Mouse (Mus musculus): ENCODE results near the gene Chchd6.
A peak's percentile ranks its signal among the peaks of the same experiment; 100 is the strongest.

Chchd6 gene

DNA sequence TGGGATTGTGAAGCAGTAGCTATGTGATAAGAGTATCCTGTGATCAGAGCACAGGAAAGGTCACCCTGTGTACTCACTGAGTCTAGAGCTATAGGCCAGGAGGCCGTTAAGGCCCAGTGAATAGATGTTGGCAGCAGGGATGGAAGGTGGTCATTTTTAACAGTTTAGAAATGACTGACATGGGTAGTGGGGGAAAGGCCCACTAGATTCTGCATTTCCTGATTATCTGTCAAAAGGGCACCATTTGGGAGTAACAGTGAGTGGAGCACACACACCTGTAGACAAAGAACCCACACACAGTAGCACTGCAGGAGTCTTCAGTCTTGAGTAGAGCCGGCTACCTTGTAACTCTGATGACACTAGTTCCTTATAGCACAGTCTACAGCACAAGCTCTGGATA lies 141.0 kb downstream of the Chchd6 start:
- DNase-seq (ENCODE audit: low read depth, low spot score) = no peak

DNA sequence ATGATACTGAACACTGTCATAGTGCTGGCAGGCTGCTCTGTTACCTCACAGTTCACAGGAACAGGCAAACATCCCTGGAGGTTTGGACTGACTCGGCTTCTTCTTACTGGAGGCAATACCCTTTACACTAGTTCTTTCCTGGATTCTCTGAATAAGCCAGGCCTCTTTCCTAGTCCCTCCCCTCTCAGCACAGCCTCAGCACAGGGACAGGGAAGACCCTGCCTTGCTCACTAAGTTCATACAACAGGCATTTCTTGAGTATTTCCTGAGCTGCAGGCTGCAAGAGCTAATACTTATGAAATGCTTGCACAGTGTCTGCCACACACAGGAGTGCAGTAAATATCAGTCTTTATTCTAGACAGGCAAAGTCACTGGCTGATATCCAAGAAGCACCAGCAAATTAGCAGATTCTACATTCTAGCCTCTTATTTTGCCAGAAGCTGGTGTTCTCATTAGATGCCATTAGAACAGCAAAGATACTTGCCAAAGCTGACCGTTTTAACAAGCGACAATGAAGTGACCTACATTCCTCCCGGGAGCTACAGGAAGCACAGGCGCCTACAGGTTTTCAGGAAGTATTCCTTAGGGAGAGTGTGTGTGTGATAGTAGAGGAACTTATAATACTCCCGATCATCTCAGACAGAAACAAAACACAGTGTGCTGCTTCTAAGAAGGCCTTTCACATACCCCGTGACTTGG lies 142.3 kb downstream of the Chchd6 start:
- no peak for DNase-seq (ENCODE audit: low read depth, low spot score)

DNA sequence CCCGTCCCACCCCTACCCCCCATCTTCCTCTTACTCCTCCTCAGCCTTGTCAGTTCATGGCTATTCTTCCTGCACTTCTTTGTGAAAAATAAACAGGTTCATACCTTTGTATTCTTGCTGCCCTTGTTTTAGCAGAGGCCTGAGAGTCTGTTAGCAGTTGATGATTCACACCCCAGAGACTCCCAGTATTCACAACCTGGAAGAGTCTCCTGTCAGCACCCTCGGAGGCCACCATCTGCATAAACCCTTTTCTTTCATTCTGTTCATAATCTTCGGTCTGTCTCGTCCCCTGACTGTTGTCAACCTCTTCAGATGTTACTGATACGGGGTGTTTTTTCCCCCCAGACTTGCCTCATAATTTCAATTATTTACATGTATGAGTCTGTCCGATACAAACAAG lies 143.1 kb downstream of the Chchd6 start:
- DNase-seq (ENCODE audit: low read depth, low spot score) = no peak

DNA sequence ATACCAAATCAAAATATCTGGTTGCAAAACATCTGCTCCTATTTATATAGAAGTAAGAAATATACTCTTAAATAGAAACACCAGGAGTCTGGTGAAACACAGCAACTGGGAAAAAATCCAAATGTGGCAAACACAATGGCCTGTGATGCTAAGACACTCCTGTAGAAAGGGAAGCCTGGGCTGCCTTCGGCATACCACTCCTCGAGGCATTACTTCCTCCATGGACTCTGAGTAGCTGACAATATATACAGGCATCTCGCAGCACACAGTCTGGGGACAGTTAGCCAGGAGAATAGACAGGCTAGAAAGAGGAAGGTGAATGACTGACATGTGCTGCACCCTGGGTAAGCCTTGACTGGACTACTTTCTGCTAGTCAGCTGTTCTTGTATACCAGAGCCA lies 146.7 kb downstream of the Chchd6 start:
- no peak for DNase-seq (ENCODE audit: low read depth, low spot score)

DNA sequence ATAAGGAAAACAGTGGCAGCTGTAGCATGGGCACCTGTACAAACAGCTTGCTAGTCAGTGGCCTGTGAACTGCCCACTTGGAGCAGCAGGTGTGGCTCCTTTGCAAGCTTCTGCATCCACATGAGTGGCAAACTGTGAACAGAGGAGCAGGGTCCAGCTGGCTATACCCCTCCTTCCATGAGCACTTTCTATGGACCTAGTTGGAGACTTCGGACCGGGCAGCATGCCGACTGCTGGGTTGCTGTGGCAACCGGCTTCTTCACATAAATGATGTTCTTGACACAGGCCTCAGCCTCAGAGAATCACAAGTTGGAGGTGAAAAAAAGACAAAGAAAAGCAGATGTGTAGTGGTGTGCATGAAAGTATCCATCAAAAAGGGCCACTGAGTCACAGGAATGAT lies 154.8 kb downstream of the Chchd6 start:
- no peak for DNase-seq (ENCODE audit: low read depth, low spot score)

DNA sequence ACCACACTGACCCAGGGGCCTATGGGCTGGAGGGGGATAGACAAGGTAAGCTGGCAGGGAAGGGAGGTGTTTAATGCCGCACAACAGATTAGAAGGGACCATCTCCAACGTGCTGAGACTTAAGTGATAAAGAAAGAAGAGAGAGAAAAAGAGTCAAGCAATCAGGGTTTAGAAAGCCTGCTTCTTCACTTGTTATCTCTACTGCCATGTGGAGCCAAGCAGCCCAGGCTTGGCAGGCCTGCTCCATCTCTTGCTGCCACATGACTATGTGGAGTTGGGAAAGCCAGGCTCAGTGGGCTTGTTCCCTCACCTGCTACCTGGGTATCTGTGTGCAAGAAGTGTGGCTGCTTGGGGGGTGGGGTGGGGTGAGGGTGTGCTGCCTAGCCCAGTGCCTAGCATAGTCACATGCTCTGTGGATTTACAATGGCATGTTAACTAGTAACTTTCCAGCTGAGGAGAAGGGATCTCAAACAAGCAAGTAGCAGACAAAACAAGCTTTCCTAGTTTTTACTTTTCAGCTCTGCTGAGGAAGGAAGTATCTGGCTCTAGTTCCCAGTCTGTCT lies 163.5 kb downstream of the Chchd6 start:
- no peak for DNase-seq (ENCODE audit: low read depth, low spot score)

DNA sequence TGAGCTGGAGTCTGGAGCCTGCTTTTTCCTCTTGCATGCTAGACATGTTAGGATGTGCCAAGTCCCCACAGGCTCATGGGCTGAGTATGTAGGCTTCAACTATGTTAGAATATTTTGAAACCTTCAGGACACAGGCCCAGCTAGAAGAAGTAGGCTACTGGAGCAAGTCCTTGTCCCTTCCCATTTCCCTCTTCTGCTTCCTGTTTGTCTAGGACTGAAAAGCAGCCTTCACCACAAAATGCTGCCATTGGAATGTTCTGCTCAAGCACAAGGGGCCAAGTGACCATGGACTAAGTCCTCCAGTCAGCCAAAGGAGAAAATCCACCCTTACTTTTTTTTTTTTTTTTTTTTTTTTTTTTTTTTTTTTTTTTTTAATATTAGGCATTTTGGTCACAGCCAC lies 164.7 kb downstream of the Chchd6 start:
- no peak for DNase-seq (ENCODE audit: low read depth, low spot score)

DNA sequence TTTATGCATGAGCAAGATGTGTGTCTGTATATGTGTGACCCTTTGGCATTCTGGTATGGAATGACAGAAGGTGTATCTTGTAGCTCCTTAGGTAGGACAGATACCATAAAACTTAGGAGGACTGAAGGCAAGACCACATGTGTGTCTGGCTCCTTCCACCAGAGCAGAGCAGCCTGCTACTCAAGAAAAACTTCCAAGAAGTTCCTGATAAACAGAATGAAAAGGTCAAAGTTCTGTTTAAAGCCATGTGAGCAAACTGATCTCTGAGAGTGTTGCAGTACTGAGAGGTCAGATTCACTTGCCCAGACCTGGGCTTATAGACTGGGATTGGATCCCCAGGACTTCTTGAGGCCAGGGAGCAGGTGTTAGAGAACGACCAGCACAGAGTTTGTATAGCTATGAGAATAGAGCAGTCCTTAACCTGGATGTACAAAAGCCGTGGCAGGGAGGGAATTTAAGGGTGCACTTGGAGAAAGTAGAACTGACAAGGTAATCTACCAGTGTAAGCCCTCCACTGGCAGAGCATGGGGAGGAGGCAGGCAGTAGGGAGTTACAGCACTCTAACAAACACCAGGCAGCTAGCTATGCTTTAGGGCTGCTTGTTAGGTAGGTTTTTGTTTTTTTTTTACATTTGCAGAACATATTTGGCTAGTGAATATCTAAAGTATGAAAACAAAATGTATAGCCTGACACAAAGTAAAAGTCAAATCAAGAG lies 166.6 kb downstream of the Chchd6 start:
- no peak for DNase-seq (ENCODE audit: low read depth, low spot score)

DNA sequence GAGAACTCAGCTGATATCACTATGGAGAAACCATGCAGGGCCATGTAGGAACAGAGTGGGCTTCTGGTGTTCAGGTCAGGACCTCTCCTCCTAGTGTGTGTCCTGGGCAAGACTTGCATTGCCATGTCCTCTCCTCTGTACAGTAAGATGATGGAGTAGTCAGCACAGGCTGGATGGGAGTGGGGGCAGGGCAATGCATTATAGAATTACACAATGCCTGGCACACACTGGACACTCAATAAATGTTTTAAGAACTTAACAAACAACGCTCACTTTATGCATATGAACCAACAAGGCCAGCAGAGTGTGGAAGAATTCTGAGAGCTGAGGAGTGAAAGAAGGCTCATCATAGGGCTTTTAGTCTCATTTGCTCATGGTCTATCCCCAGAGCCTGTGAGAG lies 171.0 kb downstream of the Chchd6 start:
- DNase-seq (ENCODE audit: low read depth, low spot score) = no peak

DNA sequence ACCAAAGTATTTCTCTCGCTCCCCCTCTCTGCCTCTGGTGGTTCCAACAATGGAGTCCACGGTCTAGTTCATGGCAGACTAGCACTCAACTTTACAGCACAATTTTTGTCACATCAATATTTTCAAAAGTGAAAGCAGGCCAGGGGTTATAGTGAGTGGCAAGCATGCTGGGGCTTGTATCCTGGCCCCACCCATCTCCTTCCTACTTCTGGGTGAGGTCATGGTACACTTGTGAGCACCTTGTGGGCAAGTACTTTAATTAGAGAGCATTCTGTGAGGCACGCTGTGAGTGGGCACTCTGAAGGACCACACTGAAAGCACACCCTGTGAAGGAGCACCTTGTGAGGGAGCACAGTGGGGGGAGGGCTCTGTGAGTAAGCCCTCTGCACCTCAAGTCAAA lies 172.8 kb downstream of the Chchd6 start:
- DNase-seq (ENCODE audit: low read depth, low spot score) = peak; percentile 8

DNA sequence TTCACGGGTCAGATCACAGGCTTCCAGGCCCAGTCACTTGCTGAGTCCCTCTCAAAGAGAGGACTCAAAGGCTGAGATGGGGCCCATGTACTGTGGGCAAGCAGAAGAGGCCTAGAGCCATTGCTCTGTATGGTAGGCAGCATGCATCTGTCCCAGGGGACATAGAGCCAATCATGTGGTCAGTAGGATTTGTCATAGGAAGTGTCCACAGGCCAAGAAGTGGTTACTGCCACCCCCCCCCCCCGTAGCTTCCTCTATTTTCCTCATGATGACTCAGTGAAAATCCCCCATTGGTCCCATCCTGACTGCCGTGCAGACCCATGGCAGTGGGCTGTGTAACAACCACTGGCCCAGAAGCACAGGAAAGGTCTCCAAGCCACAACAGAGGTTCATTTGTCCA lies 173.5 kb downstream of the Chchd6 start:
- DNase-seq (ENCODE audit: low read depth, low spot score) = no peak

DNA sequence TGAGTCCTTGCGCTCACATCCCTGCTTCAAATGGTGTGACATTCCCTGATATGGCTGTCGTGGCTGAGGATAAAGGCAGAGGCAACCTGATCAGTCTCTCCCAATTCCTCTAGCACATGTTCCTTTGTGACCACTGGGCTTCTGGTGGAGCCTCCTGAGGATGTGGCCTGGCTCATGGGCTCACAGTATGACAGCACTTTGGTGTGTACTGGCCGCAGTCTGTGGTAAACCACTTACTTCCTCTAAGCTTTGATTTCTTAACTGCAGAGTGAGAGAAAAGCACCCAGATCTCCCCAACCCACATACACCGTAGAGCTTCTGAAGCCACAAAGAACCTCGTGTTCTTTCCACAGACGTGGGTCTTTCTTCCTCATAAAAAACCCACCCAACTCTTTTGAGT lies 173.9 kb downstream of the Chchd6 start:
- peak; percentile 33 for DNase-seq (ENCODE audit: low read depth, low spot score)

DNA sequence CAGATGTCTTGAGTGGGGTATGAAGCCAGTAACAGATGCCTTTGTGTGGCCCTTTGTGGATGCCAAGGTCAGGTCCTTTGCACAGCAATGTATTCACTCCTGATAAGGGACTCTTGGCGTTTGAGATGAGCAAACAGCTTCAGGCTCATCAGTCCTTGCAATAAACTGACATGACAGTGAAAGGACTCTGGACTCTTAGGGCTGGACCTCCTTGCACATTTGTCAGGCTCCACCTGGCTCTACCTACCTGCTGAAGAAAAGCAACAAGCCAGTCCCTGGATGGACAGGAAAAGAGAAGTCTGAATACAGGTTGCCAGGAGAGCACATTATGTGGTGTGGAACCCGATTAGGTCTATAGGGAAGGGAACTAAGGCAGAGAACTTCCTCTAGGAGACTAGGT lies 174.7 kb downstream of the Chchd6 start:
- no peak for DNase-seq (ENCODE audit: low read depth, low spot score)

DNA sequence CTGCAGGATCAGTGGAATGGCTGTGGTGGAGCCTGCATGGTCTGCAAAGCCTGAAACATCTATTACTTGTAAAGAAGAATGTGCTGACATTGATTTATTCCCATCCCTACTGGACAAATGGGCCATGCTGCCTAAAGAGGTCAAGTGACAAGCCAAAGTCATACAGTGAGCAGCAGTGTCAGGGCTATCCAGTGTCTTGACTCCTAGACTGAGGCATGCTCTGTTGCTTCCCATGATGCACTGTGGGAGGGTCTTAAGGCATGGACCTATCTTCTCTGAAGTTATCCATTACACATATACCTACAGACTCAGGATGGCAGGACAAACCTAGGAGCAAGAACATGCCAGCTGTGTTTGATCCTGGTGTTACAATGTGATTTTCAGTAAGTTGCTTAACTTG lies 175.3 kb downstream of the Chchd6 start:
- no peak for DNase-seq (ENCODE audit: low read depth, low spot score)

DNA sequence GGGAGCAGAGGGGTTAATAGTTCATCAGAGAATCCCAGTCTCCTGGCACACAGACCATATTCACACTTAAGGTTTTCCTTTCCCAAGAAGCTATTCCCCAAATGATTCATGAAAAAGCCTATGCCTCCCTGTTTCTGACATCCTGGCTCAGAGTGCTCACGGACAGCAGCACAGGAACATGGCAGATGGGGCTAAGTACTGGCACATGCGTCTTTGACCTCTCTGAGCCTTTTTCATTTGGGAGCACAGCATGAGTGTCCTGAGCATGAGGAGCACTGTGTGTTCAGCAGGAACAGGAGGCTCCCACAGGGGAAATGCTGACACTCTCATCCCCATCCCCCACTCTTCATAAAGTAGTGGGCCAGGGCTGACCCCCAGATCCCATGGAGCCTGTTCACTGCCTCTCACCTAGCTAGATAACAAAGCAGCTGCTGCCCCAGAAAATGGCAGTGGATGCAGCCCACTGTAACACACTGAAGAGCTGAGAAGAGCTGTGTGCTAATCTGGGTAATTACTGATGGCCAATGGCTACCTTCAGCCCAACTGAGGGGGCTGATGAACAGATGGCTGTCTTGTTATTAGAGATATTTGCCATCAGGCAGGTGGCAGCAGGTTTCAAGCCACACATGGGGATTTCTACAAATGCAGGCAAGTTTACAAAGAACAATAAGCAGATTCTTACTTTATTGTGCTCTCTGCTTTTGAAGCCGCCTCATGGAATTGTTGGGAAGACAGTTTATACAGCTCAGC lies 176.2 kb downstream of the Chchd6 start:
- DNase-seq (ENCODE audit: low read depth, low spot score) = no peak

DNA sequence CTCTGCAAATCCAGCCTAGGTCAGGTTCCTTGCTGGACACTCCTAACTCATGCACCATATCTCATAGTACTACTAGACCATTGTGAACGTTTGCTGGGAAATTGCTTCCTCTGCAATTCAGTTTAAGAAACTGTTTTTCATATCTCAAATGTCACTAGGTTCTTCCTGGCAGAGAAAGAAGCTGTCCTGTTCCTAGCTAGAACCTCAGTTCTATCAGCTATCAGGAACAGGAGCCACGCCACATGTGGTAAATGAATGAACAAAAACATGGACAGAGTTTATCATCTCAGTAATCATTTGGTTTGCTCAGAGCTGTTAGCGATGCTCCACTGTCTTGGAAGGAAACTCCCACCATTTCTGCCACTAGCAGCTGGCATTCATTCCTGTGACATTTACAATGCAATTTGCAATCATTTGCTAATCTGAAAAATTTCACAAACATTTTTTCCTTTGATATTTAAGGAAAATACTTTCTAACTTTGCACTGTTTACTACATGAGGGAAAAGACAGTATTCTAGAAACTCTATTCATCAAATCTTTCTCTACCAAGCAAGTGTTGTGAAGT lies 179.3 kb downstream of the Chchd6 start:
- DNase-seq (ENCODE audit: low read depth, low spot score) = no peak

DNA sequence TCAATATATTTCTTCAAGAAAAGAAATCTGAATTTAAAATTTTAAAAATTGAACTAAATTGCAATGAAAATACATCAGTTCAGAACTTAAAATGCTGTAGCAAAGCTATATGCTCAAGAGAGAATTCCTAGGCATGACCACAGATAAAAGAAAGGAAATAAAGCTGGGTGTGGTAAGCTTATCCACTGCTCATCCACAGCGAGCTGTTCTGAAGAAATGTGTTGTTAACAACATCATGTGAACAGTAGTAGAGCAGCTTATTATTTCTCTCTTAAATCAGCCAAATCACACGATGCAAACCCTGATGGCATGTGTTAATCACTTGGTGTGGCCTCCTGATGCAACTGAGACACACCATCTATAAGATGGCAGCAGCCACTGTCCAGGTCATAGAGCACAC lies 180.4 kb downstream of the Chchd6 start:
- DNase-seq (ENCODE audit: low read depth, low spot score) = no peak

DNA sequence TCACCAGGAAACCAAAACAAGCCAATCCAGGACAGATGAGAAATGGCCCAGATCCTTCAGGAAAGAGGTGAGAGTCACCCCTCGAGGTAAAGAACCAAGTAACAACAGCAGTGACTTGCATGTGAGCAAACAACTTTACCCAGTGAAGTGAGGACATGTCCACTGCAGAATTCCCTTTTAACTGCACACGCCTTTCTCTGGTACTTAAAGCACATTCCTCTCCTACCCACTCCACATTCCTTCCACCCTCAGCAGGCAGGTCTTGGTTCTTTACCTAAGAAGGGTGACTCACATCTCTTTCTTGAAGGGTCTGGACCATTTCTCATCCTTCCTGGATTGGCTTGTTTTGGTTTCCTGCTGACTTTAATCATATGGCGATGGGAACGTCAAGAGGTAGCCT lies 181.3 kb downstream of the Chchd6 start:
- DNase-seq (ENCODE audit: low read depth, low spot score) = no peak

DNA sequence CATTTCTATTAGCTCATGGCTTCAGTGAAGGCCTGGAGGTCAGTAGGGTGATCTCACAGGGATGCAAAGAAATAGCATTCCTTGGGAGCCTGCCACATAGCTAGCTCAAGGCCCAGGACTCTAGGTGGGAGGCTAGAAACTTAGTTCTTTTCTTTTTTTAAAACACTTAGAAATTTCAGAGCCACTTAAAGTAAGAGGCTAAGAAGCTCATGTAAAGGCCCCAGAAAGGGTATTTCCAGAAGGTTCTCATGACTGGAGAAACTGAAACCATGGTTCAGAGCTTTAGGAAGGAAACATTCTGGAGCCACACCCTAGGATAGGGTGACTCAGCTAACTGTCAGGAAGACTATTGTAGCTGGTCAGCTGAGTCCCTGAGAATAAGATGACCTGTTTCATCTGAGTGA lies 182.0 kb downstream of the Chchd6 start:
- DNase-seq (ENCODE audit: low read depth, low spot score) = no peak

DNA sequence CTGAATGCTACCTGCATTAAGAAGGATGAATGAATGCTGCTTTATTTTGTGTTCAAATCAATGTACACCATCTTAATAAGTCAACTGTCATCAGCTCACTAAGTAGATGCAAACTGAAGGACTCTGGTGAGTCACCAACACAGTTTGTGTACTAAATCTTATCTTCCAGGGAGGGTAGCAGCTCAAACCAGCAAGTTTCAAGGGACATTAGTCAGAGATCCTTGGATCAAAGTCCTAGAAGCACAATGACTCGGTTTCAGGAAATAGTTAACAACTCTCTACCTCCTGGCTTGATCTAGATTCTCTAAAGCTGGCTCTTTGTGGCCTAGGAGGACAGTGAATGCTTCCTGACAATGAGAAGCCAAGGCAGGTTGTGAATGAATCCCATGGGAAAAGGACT lies 182.9 kb downstream of the Chchd6 start:
- no peak for DNase-seq (ENCODE audit: low read depth, low spot score)

DNA sequence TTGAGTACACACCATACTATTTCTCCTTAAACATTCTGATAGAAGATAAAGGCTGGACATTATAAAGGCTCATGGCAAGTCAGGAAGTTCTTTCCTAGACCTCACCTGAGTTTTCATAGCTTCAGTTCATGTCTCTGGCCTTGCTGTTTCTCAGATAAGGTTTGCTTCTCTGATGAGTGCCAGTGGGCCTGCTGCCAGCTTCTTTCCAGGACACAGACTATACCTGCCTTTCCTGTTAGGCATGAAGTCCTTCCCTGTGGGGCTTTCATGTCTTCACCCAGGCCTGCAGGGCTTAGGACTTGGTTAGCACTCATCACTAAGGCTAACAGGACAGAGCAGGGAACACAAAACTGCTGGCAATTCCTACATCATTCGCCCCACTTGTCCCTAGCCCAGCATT lies 186.4 kb downstream of the Chchd6 start:
- no peak for DNase-seq (ENCODE audit: low read depth, low spot score)

DNA sequence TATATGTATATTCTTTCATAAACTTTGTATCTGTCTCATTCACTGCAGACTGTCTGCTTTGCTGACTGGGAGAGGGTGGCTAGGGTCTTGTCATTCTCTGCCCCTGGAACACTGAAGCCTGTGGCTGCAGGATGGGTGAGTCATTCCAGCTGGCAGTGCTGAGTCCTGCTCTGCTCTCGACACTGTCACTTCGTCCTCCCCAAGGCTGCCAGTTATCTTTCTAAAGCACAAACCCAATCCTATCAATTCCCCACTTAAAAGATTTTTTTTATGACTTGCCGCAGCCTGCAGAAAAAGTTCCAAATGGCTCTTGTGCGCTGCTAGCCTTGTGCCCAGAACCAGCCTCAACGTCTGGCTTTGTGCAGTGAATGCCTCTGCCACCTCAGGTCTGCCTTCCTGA lies 187.2 kb downstream of the Chchd6 start:
- DNase-seq (ENCODE audit: low read depth, low spot score) = no peak

Measured in CD4-positive, CD25-positive, alpha-beta regulatory T cell, adult 2 months (primary cell).